Mouse (Mus musculus): Measurements from ENCODE around the gene Tnrc6c.
A peak's percentile ranks its signal among the peaks of the same experiment; 100 is the strongest.
"Not testable (repeated sequence)": the region's sequence is repeated elsewhere in the genome, so short reads cannot be mapped to it uniquely, and the experiment has no call there.

Gene Tnrc6c

GRCm38 (mm10) chr11:117770407-117770806 lies 116.3 kb downstream of the Tnrc6c start:
- DNase-seq (ENCODE audit: low spot score), result no peak

- DNase-seq (ENCODE audit: low spot score), result no peak
Observed at GRCm38 (mm10) chr11:117772352-117772751, 118.3 kb downstream of the Tnrc6c start.

GRCm38 (mm10) chr11:117774925-117775324 lies 120.8 kb downstream of the Tnrc6c start:
- DNase-seq (ENCODE audit: low spot score), result no peak

DNA sequence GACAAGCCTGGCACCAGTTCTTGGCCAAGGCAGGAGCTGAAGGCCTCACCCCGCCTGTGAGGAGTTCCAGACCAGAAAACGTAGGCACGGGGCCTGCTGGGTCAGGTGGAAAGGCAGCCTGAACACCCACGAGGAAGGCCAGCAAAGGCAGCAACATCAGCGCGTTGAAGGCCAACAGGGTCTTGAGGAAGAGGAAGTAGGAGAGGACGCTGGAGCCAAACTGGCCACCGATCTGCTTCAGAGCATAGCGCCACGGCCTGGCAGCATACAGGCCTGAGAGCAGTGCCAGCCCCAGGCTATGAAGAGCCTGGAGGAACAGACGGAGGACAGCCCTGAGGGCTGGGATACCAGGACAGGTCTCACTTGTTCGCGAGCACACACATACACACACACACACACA lies 121.5 kb downstream of the Tnrc6c start:
- no peak for DNase-seq (ENCODE audit: low spot score)

GRCm38 (mm10) chr11:117776085-117776792 lies 122.2 kb downstream of the Tnrc6c start:
- no peak for DNase-seq (ENCODE audit: low spot score)

DNA sequence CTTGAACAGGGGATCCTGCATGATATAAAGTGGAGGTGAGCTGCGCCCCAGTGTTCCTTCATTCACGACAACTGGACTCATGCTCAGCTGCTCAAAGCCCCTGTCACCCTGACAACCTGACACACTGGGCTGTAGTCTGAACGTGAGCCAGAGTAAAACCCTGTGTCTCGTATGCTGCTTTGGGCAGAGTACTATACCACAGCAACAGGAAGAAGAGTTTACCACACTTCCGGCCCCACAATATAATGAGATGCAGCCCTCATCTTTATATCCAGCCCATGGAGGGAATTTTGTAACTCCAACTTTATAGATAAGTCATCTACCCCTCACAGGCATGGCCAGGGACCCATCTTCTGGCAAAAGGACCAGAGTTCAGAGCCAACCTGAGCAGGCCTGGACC lies 123.0 kb downstream of the Tnrc6c start:
- DNase-seq (ENCODE audit: low spot score), result no peak

DNA sequence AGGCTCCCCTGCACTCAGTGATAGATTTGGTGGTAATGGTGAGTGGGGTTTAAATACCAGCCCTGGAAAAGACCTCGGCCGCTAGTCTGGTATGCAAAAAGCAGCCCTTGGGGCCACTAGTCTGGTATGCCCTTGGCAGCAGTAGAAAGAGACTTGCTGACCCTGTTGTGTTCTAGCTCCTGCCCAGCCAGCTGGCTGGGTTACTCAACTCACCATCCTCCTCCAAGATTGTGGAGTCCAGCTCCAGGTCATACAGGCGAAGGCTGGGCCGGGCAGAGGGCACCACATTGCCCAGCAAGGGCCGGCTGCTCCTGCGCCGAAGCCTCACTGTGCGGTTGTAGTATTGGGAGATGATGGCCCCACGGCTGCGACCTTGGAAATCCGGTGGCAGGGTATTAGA lies 123.9 kb downstream of the Tnrc6c start:
- DNase-seq (ENCODE audit: low spot score), result no peak

GRCm38 (mm10) chr11:117778851-117779433 lies 124.9 kb downstream of the Tnrc6c start:
- no peak for DNase-seq (ENCODE audit: low spot score)

GRCm38 (mm10) chr11:117779434-117780198 lies 125.5 kb downstream of the Tnrc6c start:
- DNase-seq (ENCODE audit: low spot score), result peak; percentile 86

- DNase-seq (ENCODE audit: low spot score), result no peak
Observed at GRCm38 (mm10) chr11:117780199-117780515, 126.1 kb downstream of the Tnrc6c start.

DNA sequence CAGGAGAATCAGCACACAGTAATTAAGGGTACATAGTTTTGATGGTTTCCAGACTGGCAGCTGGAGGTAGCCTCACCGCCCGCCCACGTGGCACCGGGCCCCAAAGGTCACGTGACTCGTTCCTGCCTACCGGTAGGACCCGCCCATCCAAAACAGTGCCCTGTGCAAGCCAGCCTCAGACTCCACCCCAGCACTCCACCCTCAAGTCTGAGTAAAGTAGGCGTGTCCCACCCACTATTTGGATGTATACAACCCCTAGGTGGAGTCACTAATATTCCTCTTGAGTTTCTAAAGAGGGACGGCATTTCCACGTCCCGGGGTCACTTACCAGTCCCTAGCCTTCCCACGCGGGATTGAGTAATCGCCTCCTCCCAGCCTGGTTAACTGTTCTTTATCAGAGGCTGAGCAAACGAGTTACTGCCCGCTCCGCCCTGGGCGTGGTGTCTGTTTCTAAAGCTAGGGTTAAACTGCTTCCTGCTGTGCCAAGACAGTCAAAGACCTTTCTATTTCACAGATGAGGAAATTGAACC lies 126.6 kb downstream of the Tnrc6c start:
- peak; percentile 90 for DNase-seq (ENCODE audit: low spot score)

DNA sequence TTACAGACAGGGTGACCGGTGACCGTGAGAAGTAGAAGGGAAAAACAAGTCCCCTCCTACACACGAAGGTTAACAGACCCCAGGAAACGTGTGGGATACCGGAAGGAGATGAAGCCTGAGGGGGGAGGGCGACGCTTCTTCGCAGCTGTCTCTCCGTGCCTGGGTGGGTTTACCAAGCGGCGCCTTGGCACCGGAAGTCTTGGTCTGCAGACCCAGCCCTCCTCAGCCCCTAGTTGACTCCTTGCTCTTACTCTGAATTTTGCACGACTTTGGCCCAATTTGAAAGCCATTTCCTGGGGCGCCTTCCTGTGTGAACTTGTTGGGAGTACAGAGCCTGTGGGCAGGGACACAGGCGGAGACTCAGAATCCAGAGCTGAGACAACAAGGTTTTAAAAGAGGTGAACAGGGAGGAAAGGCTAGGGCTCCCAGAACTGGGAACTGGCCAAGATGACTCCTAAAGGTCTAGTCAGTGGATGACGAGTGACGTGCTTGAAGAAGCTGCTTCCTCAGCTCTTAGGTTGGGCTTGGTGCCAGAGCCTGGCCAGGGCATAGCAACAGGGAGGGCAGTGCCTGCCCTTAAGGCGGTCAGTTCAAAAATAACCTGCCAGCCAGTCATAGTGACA lies 127.2 kb downstream of the Tnrc6c start:
- peak; percentile 77 for DNase-seq (ENCODE audit: low spot score)

GRCm38 (mm10) chr11:117781993-117782704 lies 128.1 kb downstream of the Tnrc6c start, which contains the start of the genes Tmc8 and Tmc6:
Gene Tmc8, plus strand, starts transcription at chr11:117782076.
Gene Tmc6, minus strand, starts transcription at chr11:117782198.
- DNase-seq (ENCODE audit: low spot score), result no peak

DNA sequence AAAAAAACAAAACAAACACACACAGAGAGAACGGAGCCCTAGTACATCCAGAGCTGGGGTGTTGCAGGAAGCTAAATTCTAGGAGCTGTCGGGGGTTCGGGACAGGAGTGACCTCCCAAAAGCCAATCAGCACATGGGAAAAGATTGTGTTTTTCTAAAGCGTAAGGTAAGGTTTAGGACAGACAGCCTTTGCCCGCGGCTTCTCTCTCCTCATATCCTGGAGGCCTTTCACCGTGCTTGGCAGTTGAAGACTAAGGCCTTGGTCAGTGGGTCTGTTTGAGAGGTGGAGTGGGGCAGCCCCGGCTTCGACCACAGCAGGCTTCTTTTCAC lies 128.6 kb downstream of the Tnrc6c start:
- DNase-seq (ENCODE audit: low spot score), result no peak

DNA sequence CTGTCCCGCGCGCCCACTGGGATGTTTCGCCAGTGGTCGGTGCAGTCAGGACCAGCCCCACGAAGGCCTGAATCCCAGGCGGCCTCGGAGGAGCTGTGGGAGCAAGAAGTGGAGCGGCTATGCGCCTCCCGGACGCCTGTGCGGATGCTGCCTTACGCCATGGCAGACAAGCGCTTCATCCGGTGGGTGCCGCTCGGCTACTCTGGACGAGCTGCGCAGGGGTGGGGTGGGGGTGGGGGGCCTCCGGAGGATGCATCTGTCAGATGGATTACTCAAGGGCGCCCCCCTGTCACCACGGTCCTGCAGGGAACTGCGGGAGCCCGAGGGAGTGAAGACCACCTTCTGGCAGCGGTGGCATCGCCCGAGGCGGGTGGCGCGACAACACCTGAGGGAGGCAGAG lies 129.0 kb downstream of the Tnrc6c start:
- DNase-seq (ENCODE audit: low spot score), result peak; percentile 72

DNA sequence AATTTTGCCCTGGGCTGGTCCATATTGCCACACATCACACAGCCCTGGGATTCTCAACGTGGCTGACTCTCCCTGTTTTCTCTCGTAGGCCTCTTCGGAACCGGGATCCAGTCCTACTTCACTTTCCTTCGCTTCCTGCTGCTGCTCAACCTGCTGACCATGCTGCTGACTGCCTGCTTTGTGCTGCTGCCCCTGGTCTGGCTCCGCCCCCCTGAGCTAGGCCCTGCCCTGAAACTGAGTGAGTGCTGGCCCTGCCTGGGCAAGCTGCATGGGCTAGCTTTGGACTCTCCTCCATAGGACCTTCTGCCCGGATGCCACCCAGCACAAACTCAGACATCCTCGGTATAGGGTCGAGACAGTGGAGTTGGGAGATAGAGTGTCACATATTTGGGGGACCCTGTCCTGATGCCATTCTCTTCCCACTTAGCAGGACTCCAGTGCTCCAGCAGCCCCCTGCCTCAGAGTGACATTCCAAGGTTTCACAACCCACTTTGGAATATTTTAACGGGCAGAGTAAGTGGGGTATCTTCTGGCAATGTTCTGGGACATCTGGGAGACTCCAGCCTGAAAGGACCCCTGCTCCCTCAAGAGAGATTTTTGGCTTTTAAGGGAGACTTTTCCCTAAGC lies 129.7 kb downstream of the Tnrc6c start:
- DNase-seq (ENCODE audit: low spot score), result no peak

GRCm38 (mm10) chr11:117786294-117786693 lies 132.2 kb downstream of the Tnrc6c start:
- no peak for DNase-seq (ENCODE audit: low spot score)

DNA sequence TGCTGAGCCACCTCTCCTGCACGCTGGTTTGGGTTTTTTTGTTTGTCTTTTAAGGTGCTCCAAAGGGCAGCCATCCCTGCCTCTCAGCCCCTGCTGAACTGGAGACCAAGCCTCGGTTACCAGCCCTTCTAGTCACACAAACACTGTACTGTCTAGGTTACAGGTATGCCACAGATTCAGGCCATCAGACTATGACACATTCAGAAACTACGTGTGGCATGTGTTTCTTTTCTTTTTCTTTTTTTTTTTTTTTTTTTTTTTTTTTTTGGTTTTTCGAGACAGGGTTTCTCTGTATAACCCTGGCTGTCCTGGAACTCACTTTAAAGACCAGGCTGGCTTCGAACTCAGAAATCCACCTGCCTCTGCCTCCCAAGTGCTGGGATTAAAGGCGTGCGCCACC lies 134.4 kb downstream of the Tnrc6c start:
- DNase-seq (ENCODE audit: low spot score), result not testable (repeated sequence)

- DNase-seq (ENCODE audit: low spot score), result peak; percentile 83
Observed at GRCm38 (mm10) chr11:117790286-117790685, 136.2 kb downstream of the Tnrc6c start.

- DNase-seq (ENCODE audit: low spot score), result no peak
Observed at GRCm38 (mm10) chr11:117790703-117791440, 136.8 kb downstream of the Tnrc6c start.

- no peak for DNase-seq (ENCODE audit: low spot score)
Observed at GRCm38 (mm10) chr11:117791441-117791761, 137.3 kb downstream of the Tnrc6c start.
